Mouse (Mus musculus): ENCODE data around the gene Dmbt1. TPM values are rescaled to one million over a fixed set of nuclear protein-coding genes. Genes with fewer than 3 reads are reported as not detected.

Gene Dmbt1
- total and polyA plus RNA-seq, 3 experiments: not detected

- H3K4me1 ChIP-seq (ENCODE audit: control insufficient read depth in 1 of 2, insufficient read depth in 2 of 2): no peaks in the 10 kb centered on the region
- in situ Hi-C loops (cut with MboI; ENCODE audit: low pct_ligation_motif_present, low pct_unique_long_range_greater_than_20kb, low sequenced_read_pairs): no loop called here
- DNase-seq (ENCODE audit: extremely low read depth): no peak
- no peak overlapping the region for H3K9ac ChIP-seq (ENCODE audit: insufficient read depth, low read depth)
- dilution Hi-C loops (cut with MboI; ENCODE audit: extremely low pct_ligation_motif_present, extremely low pct_unique_long_range_greater_than_20kb, low sequenced_read_pairs): no loop called here
- no peak overlapping the region for H3K4me3 ChIP-seq (replicated peaks in 1 of 3; ENCODE audit: low read depth in 2 of 3, low read length in 2 of 3, poor library complexity in 1 of 3)
- no peaks in the 10 kb centered on the region for H3K36me3 ChIP-seq (replicated peaks in 1 of 2; ENCODE audit: control insufficient read depth in 1 of 2, insufficient read depth in 1 of 2, low read length in 1 of 2)
- H3K9me3 ChIP-seq (replicated peaks; ENCODE audit: low read length): no peaks in the 10 kb centered on the region
- peaks cover 77% of the 10 kb centered on the region for H3K27me3 ChIP-seq (replicated peaks)
- no peaks in the 10 kb centered on the region for H3K79me2 ChIP-seq (replicated peaks; ENCODE audit: control insufficient read depth, extremely low read depth, insufficient read depth, poor library complexity, severe bottlenecking)
- no peak for TF ChIP-seq POLR2AphosphoS2 (IDR thresholded peaks at IDR 0.05; ENCODE audit: low read depth, low read length)
- TF ChIP-seq JUND (conservative IDR thresholded peaks at IDR 0.05; ENCODE audit: low read depth, low read length): no peak
- no peak for TF ChIP-seq TBP (conservative IDR thresholded peaks at IDR 0.05; ENCODE audit: low read depth, low read length)
- no peak for TF ChIP-seq JUN (IDR thresholded peaks at IDR 0.05; ENCODE audit: insufficient read depth, low read depth, low read length)
- TF ChIP-seq NRF1 (IDR thresholded peaks at IDR 0.05; ENCODE audit: low read depth, low read length): no peak
- no peak for TF ChIP-seq MAZ (IDR thresholded peaks at IDR 0.05; ENCODE audit: low read depth, low read length)
- TF ChIP-seq MYC (IDR thresholded peaks at IDR 0.05; ENCODE audit: low read depth, low read length): no peak
- no peak for TF ChIP-seq ZC3H11A (IDR thresholded peaks at IDR 0.05; ENCODE audit: low read depth, low read length)
- TF ChIP-seq RAD21 (IDR thresholded peaks at IDR 0.05; ENCODE audit: low read depth, low read length): no peak
- TF ChIP-seq TCF12 (IDR thresholded peaks at IDR 0.05; ENCODE audit: low read depth, low read length): no peak
- no peak for TF ChIP-seq USF2 (conservative IDR thresholded peaks at IDR 0.05; ENCODE audit: low read depth, low read length)
- no peak for TF ChIP-seq USF1 (IDR thresholded peaks at IDR 0.05; ENCODE audit: low read depth, low read length)
- no peak for TF ChIP-seq MEF2A (IDR thresholded peaks at IDR 0.05; ENCODE audit: borderline replicate concordance, low read depth, low read length)
- TF ChIP-seq ELF1 (IDR thresholded peaks at IDR 0.05; ENCODE audit: low read depth, low read length): no peak
- TF ChIP-seq MAX (IDR thresholded peaks at IDR 0.05; ENCODE audit: low read length): no peak
- TF ChIP-seq HCFC1 (IDR thresholded peaks at IDR 0.05; ENCODE audit: low read depth, low read length): no peak
- TF ChIP-seq CTCF (conservative IDR thresholded peaks at IDR 0.05 in 1 of 2, IDR thresholded peaks at IDR 0.05 in 1 of 2; ENCODE audit: low read depth in 2 of 2, low read length in 2 of 2): no peak
- TF ChIP-seq KAT2A (IDR thresholded peaks at IDR 0.05; ENCODE audit: insufficient replicate concordance, low read length): no peak
- TF ChIP-seq POLR2A (IDR thresholded peaks at IDR 0.05; ENCODE audit: low read depth, low read length): no peak
- no peak for TF ChIP-seq RCOR1 (conservative IDR thresholded peaks at IDR 0.05; ENCODE audit: low read depth, low read length)
- no peak overlapping the region for H3K4me2 ChIP-seq (ENCODE audit: insufficient read depth, low read depth, poor library complexity, severe bottlenecking)
- no peak overlapping the region for H3K27ac ChIP-seq (ENCODE audit: insufficient read depth, low read depth)
Observed at GRCm38 (mm10) chr7:131036396-131036795, 4.5 kb downstream of the Dmbt1 start.

DNA sequence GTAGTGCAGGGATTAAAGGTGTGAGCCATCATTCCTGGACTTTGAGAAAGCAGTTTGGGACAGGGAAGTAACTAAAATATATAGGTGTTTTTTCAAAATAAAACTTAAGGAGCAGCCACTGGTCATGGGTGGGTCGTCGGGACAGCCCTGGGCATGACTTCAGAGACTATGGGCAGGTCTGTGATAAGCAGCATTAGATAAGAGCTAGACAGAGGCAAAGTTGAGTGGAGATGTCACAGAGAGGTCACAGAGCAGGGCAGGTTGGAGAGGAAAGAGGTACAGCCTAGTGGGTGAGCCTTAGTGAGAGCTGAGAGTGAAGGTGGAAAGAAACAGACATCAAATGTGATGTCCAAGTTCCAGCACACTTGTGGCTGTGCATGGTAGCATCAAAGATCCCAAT, 5.2 kb downstream of the Dmbt1 start:
- dilution Hi-C loops (cut with MboI; ENCODE audit: extremely low pct_ligation_motif_present, extremely low pct_unique_long_range_greater_than_20kb, low sequenced_read_pairs): no loop called here
- Histone ChIP-seq H3K79me2 (replicated peaks; ENCODE audit: control insufficient read depth, extremely low read depth, insufficient read depth, poor library complexity, severe bottlenecking) (no peaks in the 10 kb centered on the region), H3K4me1 (ENCODE audit: control insufficient read depth in 1 of 2, insufficient read depth in 2 of 2) (no peaks in the 10 kb centered on the region), H3K27me3 (replicated peaks) (peaks cover 78% of the 10 kb centered on the region), H3K9ac (ENCODE audit: insufficient read depth, low read depth) (no peak overlapping the region), H3K27ac (ENCODE audit: insufficient read depth, low read depth) (no peak overlapping the region), H3K36me3 (replicated peaks in 1 of 2; ENCODE audit: control insufficient read depth in 1 of 2, insufficient read depth in 1 of 2, low read length in 1 of 2) (no peaks in the 10 kb centered on the region), H3K4me3 (replicated peaks in 1 of 3; ENCODE audit: low read depth in 2 of 3, low read length in 2 of 3, poor library complexity in 1 of 3) (no peak overlapping the region), H3K9me3 (replicated peaks; ENCODE audit: low read length) (no peaks in the 10 kb centered on the region), H3K4me2 (ENCODE audit: insufficient read depth, low read depth, poor library complexity, severe bottlenecking) (no peak overlapping the region)
- no peak for DNase-seq (ENCODE audit: extremely low read depth)
- in situ Hi-C loops (cut with MboI; ENCODE audit: low pct_ligation_motif_present, low pct_unique_long_range_greater_than_20kb, low sequenced_read_pairs): no loop called here
- TF ChIP-seq POLR2A (IDR thresholded peaks at IDR 0.05; ENCODE audit: low read depth, low read length): no peak
- no peak for TF ChIP-seq SMC3 (IDR thresholded peaks at IDR 0.05; ENCODE audit: low read depth, low read length)
- no peak for TF ChIP-seq RCOR1 (conservative IDR thresholded peaks at IDR 0.05; ENCODE audit: low read depth, low read length)
- no peak for TF ChIP-seq RAD21 (IDR thresholded peaks at IDR 0.05; ENCODE audit: low read depth, low read length)
- no peak for TF ChIP-seq ZC3H11A (IDR thresholded peaks at IDR 0.05; ENCODE audit: low read depth, low read length)
- TF ChIP-seq EP300 (IDR thresholded peaks at IDR 0.05; ENCODE audit: low read length): no peak
- no peak for TF ChIP-seq TCF12 (IDR thresholded peaks at IDR 0.05; ENCODE audit: low read depth, low read length)
- TF ChIP-seq SIN3A (IDR thresholded peaks at IDR 0.05; ENCODE audit: low read length): no peak
- no peak for TF ChIP-seq E2F4 (IDR thresholded peaks at IDR 0.05; ENCODE audit: insufficient replicate concordance, low read depth, low read length)
- TF ChIP-seq MAFK (IDR thresholded peaks at IDR 0.05; ENCODE audit: insufficient replicate concordance, low read length): no peak
- no peak for TF ChIP-seq NELFE (IDR thresholded peaks at IDR 0.05; ENCODE audit: low read depth, low read length)
- TF ChIP-seq CHD1 (IDR thresholded peaks at IDR 0.05; ENCODE audit: low read depth, low read length): no peak
- no peak for TF ChIP-seq KAT2A (IDR thresholded peaks at IDR 0.05; ENCODE audit: insufficient replicate concordance, low read length)
- TF ChIP-seq PAX5 (IDR thresholded peaks at IDR 0.05; ENCODE audit: low read length): no peak
- no peak for TF ChIP-seq ZNF384 (IDR thresholded peaks at IDR 0.05; ENCODE audit: low read depth, low read length)
- no peak for TF ChIP-seq ZKSCAN1 (IDR thresholded peaks at IDR 0.05; ENCODE audit: borderline replicate concordance, low read depth, low read length)
- TF ChIP-seq CTCF (conservative IDR thresholded peaks at IDR 0.05 in 1 of 2, IDR thresholded peaks at IDR 0.05 in 1 of 2; ENCODE audit: low read depth in 2 of 2, low read length in 2 of 2): no peak
